Mouse (Mus musculus) kidney, postnatal 10 days (tissue): ENCODE data around the gene Snap25.
A peak's percentile ranks its signal among the peaks of the same experiment; 100 is the strongest.

Experiments used
- DNase-seq: peaks from one replicate; pipeline ENCODE4 v3.0.0; 2021; ENCODE audit warnings: mixed read lengths

Gene Snap25

GRCm38 (mm10) chr2:136713299-136713758 lies at the start of gene Snap25:
Snap25 (plus strand) TSS chr2:136713453.
- DNase-seq = no peak

GRCm38 (mm10) chr2:136666951-136667350 lies 46.3 kb upstream of the Snap25 start:
- no peak for DNase-seq

- DNase-seq = peak; percentile 38
Measured at GRCm38 (mm10) chr2:136669183-136669582, 44.1 kb upstream of the Snap25 start.

GRCm38 (mm10) chr2:136669665-136670064 lies 43.6 kb upstream of the Snap25 start:
- no peak for DNase-seq

- DNase-seq = no peak
Measured at GRCm38 (mm10) chr2:136670539-136671271, 42.5 kb upstream of the Snap25 start.

- DNase-seq = no peak
Measured at GRCm38 (mm10) chr2:136674077-136674757, 39.0 kb upstream of the Snap25 start.

GRCm38 (mm10) chr2:136676196-136676595 lies 37.1 kb upstream of the Snap25 start:
- DNase-seq = no peak

GRCm38 (mm10) chr2:136676918-136677445 lies 36.3 kb upstream of the Snap25 start:
- no peak for DNase-seq

- DNase-seq = peak; percentile 83
Measured at GRCm38 (mm10) chr2:136678321-136679161, 34.7 kb upstream of the Snap25 start.

- DNase-seq = peak; percentile 79
Measured at GRCm38 (mm10) chr2:136679280-136680221, 33.7 kb upstream of the Snap25 start.

GRCm38 (mm10) chr2:136682146-136682860 lies 30.9 kb upstream of the Snap25 start:
- peak; percentile 34 for DNase-seq

GRCm38 (mm10) chr2:136686195-136686594 lies 27.1 kb upstream of the Snap25 start:
- DNase-seq = no peak

GRCm38 (mm10) chr2:136687316-136687715 lies 25.9 kb upstream of the Snap25 start:
- DNase-seq = no peak

- DNase-seq = no peak
Measured at GRCm38 (mm10) chr2:136689476-136689875, 23.8 kb upstream of the Snap25 start.

- DNase-seq = no peak
Measured at GRCm38 (mm10) chr2:136691681-136692080, 21.6 kb upstream of the Snap25 start.

- DNase-seq = no peak
Measured at GRCm38 (mm10) chr2:136699429-136700227, 13.6 kb upstream of the Snap25 start.

GRCm38 (mm10) chr2:136703376-136703775 lies 9.9 kb upstream of the Snap25 start:
- DNase-seq = no peak

GRCm38 (mm10) chr2:136711155-136711554 lies 2.1 kb upstream of the Snap25 start:
- no peak for DNase-seq

- no peak for DNase-seq
Measured at GRCm38 (mm10) chr2:136711746-136712440, 1.4 kb upstream of the Snap25 start.
